Mouse (Mus musculus) ES-Bruce4 (cell line): ENCODE results near the gene Defb45.

Source experiments
- EP300 ChIP-seq: IDR thresholded peaks from 2 replicates; pipeline ENCODE4 v1.6.1; 2011; ENCODE audit warnings: low read depth, low read length; ENCODE audit not compliant: insufficient read depth
- POLR2A ChIP-seq: IDR thresholded peaks from one replicate; pipeline ENCODE4 v1.8.1; 2011; ENCODE audit warnings: low read length; ENCODE audit not compliant: insufficient read depth

- no peak for TF ChIP-seq POLR2A
- no peak for TF ChIP-seq EP300
Measured at GRCm38 (mm10) chr2:152589021-152589420, 10.2 kb downstream of the Defb45 start.
